Mouse (Mus musculus) liver, embryonic 14.5 days (tissue): ENCODE results near the gene Pfn1. TPM values are rescaled to one million over a fixed set of nuclear protein-coding genes. Genes with fewer than 3 reads are reported as not detected.

Source experiments
- ATAC-seq: fragments of 200-750 bp; cut with Nextera tagmentation; 2 replicates; pipeline ENCODE4 v1.8.0; 2017; ENCODE audit warnings: moderate number of reproducible peaks, mild to moderate bottlenecking, moderate library complexity; ENCODE audit not compliant: insufficient read depth
- DNase-seq, 3 experiments: peaks; one replicate each; pipeline ENCODE4 v3.0.0-alpha.2; 2012 to 2013; ENCODE audit warnings: low read depth in 3 of 3, low spot score in 3 of 3
- H3K27ac ChIP-seq: fragments of 300-500 bp; sonication (generic); 2 replicates; pipeline ENCODE4 v1.5.1; 2014; ENCODE audit warnings: moderate library complexity, mild to moderate bottlenecking, control low read depth, inconsistent platforms
- H3K27me3 ChIP-seq: fragments of 300-500 bp; sonication (generic); 2 replicates; pipeline ENCODE4 v1.6.1; 2014; ENCODE audit warnings: mild to moderate bottlenecking, low read length, moderate library complexity; ENCODE audit not compliant: control insufficient read depth, insufficient read depth
- H3K36me3 ChIP-seq: fragments of 300-500 bp; sonication (generic); replicated peaks from 2 replicates; pipeline ENCODE4 v1.6.1; 2014; ENCODE audit warnings: low read depth; ENCODE audit not compliant: control insufficient read depth, insufficient read depth
- H3K4me1 ChIP-seq, 2 experiments: fragments of 200-500 bp in 1 of 2; fragments of 300-500 bp in 1 of 2; sonication (generic) in 1 of 2; replicated peaks; 2 replicates each; pipeline ENCODE4 v1.6.1; 2012 to 2014; ENCODE audit warnings: antibody characterized with exemption in 1 of 2, inconsistent platforms in 1 of 2, low read length in 1 of 2; ENCODE audit not compliant: control insufficient read depth in 2 of 2, insufficient read depth in 2 of 2
- H3K4me2 ChIP-seq: fragments of 300-500 bp; sonication (generic); 2 replicates; pipeline ENCODE4 v1.6.1; 2014; ENCODE audit warnings: low read depth, mild to moderate bottlenecking, control low read depth, moderate library complexity
- H3K4me3 ChIP-seq, 2 experiments: fragments of 200-500 bp in 1 of 2; fragments of 300-500 bp in 1 of 2; sonication (generic) in 1 of 2; 2 replicates each; pipeline ENCODE4 v1.5.1; 2012 to 2014; ENCODE audit warnings: low read depth in 2 of 2, low read length in 2 of 2, mild to moderate bottlenecking in 2 of 2, control low read depth in 1 of 2, inconsistent platforms in 1 of 2, moderate library complexity in 1 of 2; ENCODE audit not compliant: insufficient read depth in 1 of 2
- H3K9ac ChIP-seq: fragments of 300-500 bp; sonication (generic); replicated peaks from 2 replicates; pipeline ENCODE4 v1.6.1; 2014; ENCODE audit warnings: mild to moderate bottlenecking, control low read depth, moderate library complexity
- H3K9me3 ChIP-seq: fragments of 300-500 bp; sonication (generic); 2 replicates; pipeline ENCODE4 v1.6.1; 2016; ENCODE audit warnings: low read length, mixed read lengths; ENCODE audit not compliant: control insufficient read depth
- CTCF ChIP-seq: IDR thresholded peaks from 2 replicates; pipeline ENCODE4 v1.5.1; 2016; ENCODE audit warnings: antibody characterized with exemption, low read depth, control low read depth
- EP300 ChIP-seq: IDR thresholded peaks from 2 replicates; pipeline ENCODE4 v1.6.1; 2016; ENCODE audit warnings: antibody characterized with exemption, low read depth
- WGBS: fragments of 180-500 bp; shearing (Covaris S2); extraction: QIAGEN DNeasy Blood & Tissue Kit; methylation state at CpG from one replicate; pipeline ENCODE4 v1.1.7; 2014; ENCODE audit not compliant: insufficient replicate concordance; 5-methylcytosine and 5-hydroxymethylcytosine counted together
- polyA plus RNA-seq, 2 experiments: library from polyadenylated mRNA; depleted of rRNA in 1 of 2; stranded (reverse) in 1 of 2; unstranded in 1 of 2; fragments of >200 nt; fragmentation: Nextera tagmentation in 1 of 2; extraction: Ambion mirVana in 1 of 2; gene quantifications; 2 replicates each; pipeline versions ENCODE4 v1.2.1 to v1.2.3; 2012 to 2014

Pfn1 gene
- polyA plus RNA-seq, 2 experiments, result 421 to 957 TPM

GRCm38 (mm10) chr11:70681897-70682581, 27.6 kb upstream of the Pfn1 start:
- H3K9me3 ChIP-seq, result no peaks in the 10 kb centered on the region
- H3K4me2 ChIP-seq, result no peak overlapping the region
- DNase-seq (no peak), ATAC-seq (peak; percentile 17; the same call in 1 of the 2 replicates)
- WGBS, result 58% methylated on average over 11 of the region's 11 CpGs
- H3K27me3 ChIP-seq, result no peaks in the 10 kb centered on the region
- H3K9ac ChIP-seq, result no peak overlapping the region
- no peak overlapping the region for H3K27ac ChIP-seq
- no peaks in the 10 kb centered on the region; the same call in 1 of the 2 replicates for H3K36me3 ChIP-seq
- peaks cover 0 to 25% of the 10 kb centered on the region in 2 experiments; a peak in 2 of 4 replicates for H3K4me1 ChIP-seq
- TF ChIP-seq CTCF, result peak; percentile 64
- TF ChIP-seq EP300, result no peak
- no peak overlapping the region for H3K4me3 ChIP-seq

GRCm38 (mm10) chr11:70681170-70681569, 26.7 kb upstream of the Pfn1 start:
- no peaks in the 10 kb centered on the region; the same call in 1 of the 2 replicates for H3K36me3 ChIP-seq
- no peak overlapping the region for H3K4me2 ChIP-seq
- H3K27me3 ChIP-seq, result no peaks in the 10 kb centered on the region
- no peak for DNase-seq
- no peak overlapping the region for H3K4me3 ChIP-seq
- TF ChIP-seq CTCF (no peak), EP300 (no peak)
- no peak overlapping the region for H3K27ac ChIP-seq
- no peaks in the 10 kb centered on the region for H3K9me3 ChIP-seq
- no peak for ATAC-seq
- H3K4me1 ChIP-seq, result peaks cover 0 to 22% of the 10 kb centered on the region in 2 experiments; a peak in 2 of 4 replicates
- 79% methylated on average over 12 of the region's 12 CpGs for WGBS
- no peak overlapping the region for H3K9ac ChIP-seq

GRCm38 (mm10) chr11:70679894-70680293, 25.4 kb upstream of the Pfn1 start:
- ATAC-seq, result no peak
- 45% methylated on average over 8 of the region's 8 CpGs for WGBS
- Histone ChIP-seq H3K9ac (no peak overlapping the region), H3K9me3 (no peaks in the 10 kb centered on the region), H3K27me3 (no peaks in the 10 kb centered on the region), H3K4me3 (no peak overlapping the region), H3K4me1 (peaks cover 0 to 22% of the 10 kb centered on the region in 2 experiments; a peak in 2 of 4 replicates), H3K27ac (no peak overlapping the region), H3K4me2 (no peak overlapping the region), H3K36me3 (no peaks in the 10 kb centered on the region; the same call in 1 of the 2 replicates)
- TF ChIP-seq EP300 (no peak), CTCF (no peak)
- DNase-seq, result no peak

- TF ChIP-seq EP300, result no peak
- peaks cover 0 to 22% of the 10 kb centered on the region in 2 experiments; a peak in 2 of 4 replicates for H3K4me1 ChIP-seq
- H3K36me3 ChIP-seq, result no peaks in the 10 kb centered on the region; the same call in 1 of the 2 replicates
- no peaks in the 10 kb centered on the region for H3K27me3 ChIP-seq
- H3K4me3 ChIP-seq, result no peak overlapping the region
- no peak overlapping the region for H3K4me2 ChIP-seq
- no peak for DNase-seq
- H3K27ac ChIP-seq, result no peak overlapping the region
- no peak overlapping the region for H3K9ac ChIP-seq
- H3K9me3 ChIP-seq, result no peaks in the 10 kb centered on the region
- ATAC-seq, result no peak
- WGBS, result 78% methylated on average over 8 of the region's 8 CpGs
Measured at GRCm38 (mm10) chr11:70679361-70679760, 24.9 kb upstream of the Pfn1 start.

- TF ChIP-seq EP300 (no peak), CTCF (no peak)
- H3K4me3 ChIP-seq, result no peak overlapping the region
- ATAC-seq (peak; percentile 33; the same call in 1 of the 2 replicates), DNase-seq (no peak)
- H3K27ac ChIP-seq, result 0 out of 2 replicates have a peak overlapping the region, but pooled peaks have one; percentile 39
- H3K4me1 ChIP-seq, result peaks cover 0 to 22% of the 10 kb centered on the region in 2 experiments; a peak in 2 of 4 replicates
- WGBS, result 63% methylated on average over 2 of the region's 2 CpGs
- H3K36me3 ChIP-seq, result no peaks in the 10 kb centered on the region; the same call in 1 of the 2 replicates
- H3K27me3 ChIP-seq, result no peaks in the 10 kb centered on the region
- H3K9ac ChIP-seq, result no peak overlapping the region
- H3K9me3 ChIP-seq, result no peaks in the 10 kb centered on the region
- no peak overlapping the region for H3K4me2 ChIP-seq
Measured at GRCm38 (mm10) chr11:70678576-70678975, 24.1 kb upstream of the Pfn1 start.
